Mouse (Mus musculus) midbrain, postnatal 0 days (tissue): ENCODE measurements around the gene Spata13. TPM values are rescaled to one million over a fixed set of nuclear protein-coding genes. Genes with fewer than 3 reads are reported as not detected.

ENCODE experiments used
- ATAC-seq: fragments of 200-750 bp; cut with Nextera tagmentation; 2 replicates; pipeline ENCODE4 v1.8.0; 2017; ENCODE audit warnings: moderate number of reproducible peaks, mild to moderate bottlenecking, moderate TSS enrichment, moderate library complexity; ENCODE audit not compliant: low FRiP score
- DNase-seq: peaks from one replicate; pipeline ENCODE4 v3.0.0-alpha.2; 2015; ENCODE audit warnings: low spot score
- H3K27ac ChIP-seq: fragments of 300-500 bp; sonication (generic); 2 replicates; pipeline ENCODE4 v1.5.1; 2014; ENCODE audit warnings: low read depth, mild to moderate bottlenecking, low read length, mixed read lengths
- H3K27me3 ChIP-seq: fragments of 300-500 bp; sonication (generic); 2 replicates; pipeline ENCODE4 v1.6.1; 2014; ENCODE audit warnings: low read length, control low read depth, mixed read lengths; ENCODE audit not compliant: insufficient read depth
- H3K36me3 ChIP-seq: fragments of 300-500 bp; sonication (generic); 2 replicates; pipeline ENCODE4 v1.6.1; 2014; ENCODE audit warnings: low read length, control low read depth, mixed read lengths; ENCODE audit not compliant: insufficient read depth
- H3K4me1 ChIP-seq: fragments of 300-500 bp; sonication (generic); 2 replicates; pipeline ENCODE4 v1.6.1; 2014; ENCODE audit warnings: mild to moderate bottlenecking, control low read depth, antibody characterized with exemption, low read length, mixed read lengths; ENCODE audit not compliant: insufficient read depth
- H3K4me2 ChIP-seq: fragments of 300-500 bp; sonication (generic); 2 replicates; pipeline ENCODE4 v1.6.1; 2014; ENCODE audit warnings: low read depth, mild to moderate bottlenecking, low read length, mixed read lengths; ENCODE audit not compliant: poor library complexity, severe bottlenecking
- H3K4me3 ChIP-seq: fragments of 300-500 bp; sonication (generic); 2 replicates; pipeline ENCODE4 v1.5.1; 2014; ENCODE audit warnings: low read depth, mild to moderate bottlenecking, low read length, moderate library complexity
- H3K9ac ChIP-seq: fragments of 300-500 bp; sonication (generic); replicated peaks from 2 replicates; pipeline ENCODE4 v1.6.1; 2014; ENCODE audit warnings: mild to moderate bottlenecking, low read length, moderate library complexity, mixed read lengths; ENCODE audit not compliant: poor library complexity, severe bottlenecking
- H3K9me3 ChIP-seq: fragments of 300-500 bp; sonication (generic); 2 replicates; pipeline ENCODE4 v1.6.1; 2016; ENCODE audit warnings: low read length, control low read depth
- CTCF ChIP-seq: IDR thresholded peaks from 2 replicates; pipeline ENCODE4 v1.5.1; 2016; ENCODE audit warnings: antibody characterized with exemption, mild to moderate bottlenecking
- WGBS: fragments of 180-500 bp; shearing (Covaris S2); extraction: QIAGEN DNeasy Blood & Tissue Kit; methylation state at CpG from one replicate; pipeline ENCODE4 v1.1.7; 2014; 5-methylcytosine and 5-hydroxymethylcytosine counted together
- polyA plus RNA-seq: library from polyadenylated mRNA; unstranded; fragments of >200 nt; fragmentation: Nextera tagmentation; extraction: Ambion mirVana; gene quantifications from 2 replicates; pipeline ENCODE4 v1.2.1, GENCODE M21; 2015
- total RNA-seq: library from RNA; depleted of rRNA; stranded (reverse); fragments of >200 nt; gene quantifications from 2 replicates; pipeline ENCODE4 v1.2.3, GENCODE M21; 2014

The Spata13 gene
- total and polyA plus RNA-seq, 2 experiments from 2014 or later: 12.4 to 33.0 TPM

DNA sequence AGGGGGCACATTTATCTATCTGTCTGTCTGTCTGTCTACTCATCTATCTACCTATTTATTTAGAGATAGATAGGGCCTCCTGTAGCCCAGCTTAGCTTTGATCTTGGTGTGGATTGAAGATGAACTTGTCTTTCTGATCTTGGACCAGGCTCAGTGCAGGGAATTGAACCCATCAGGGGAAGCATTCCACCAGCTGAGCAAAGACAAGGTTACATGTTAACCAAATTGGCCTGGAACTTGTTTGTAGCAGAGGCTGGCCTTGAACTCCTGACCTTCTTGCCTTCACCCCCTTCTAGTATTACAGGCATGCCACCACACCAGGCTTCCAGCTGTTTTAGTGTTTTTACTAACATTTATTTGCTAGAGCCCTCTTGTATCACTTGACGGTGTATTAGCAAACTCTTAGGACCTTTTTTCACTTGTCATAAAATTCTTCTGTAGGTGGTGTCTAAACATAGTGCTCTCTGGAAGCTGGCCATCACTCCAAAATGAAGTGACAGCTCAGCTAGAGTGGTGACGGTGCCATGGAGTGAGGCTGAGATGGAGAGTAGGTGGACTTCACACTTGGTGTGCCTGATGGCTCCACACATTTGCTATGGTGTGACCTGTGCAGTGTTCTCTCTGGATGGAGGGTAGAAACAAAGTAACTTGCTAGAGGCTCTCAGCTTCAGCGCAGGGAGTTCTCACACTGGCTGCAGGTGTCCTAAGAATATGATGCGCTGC lies 163.0 kb downstream of the Spata13 start:
- H3K27me3 ChIP-seq: no peaks in the 10 kb centered on the region
- DNase-seq (no peak), ATAC-seq (no peak)
- no peaks in the 10 kb centered on the region for H3K9me3 ChIP-seq
- H3K4me2 ChIP-seq: no peak overlapping the region
- no peak overlapping the region for H3K9ac ChIP-seq
- no peak overlapping the region for H3K27ac ChIP-seq
- 89% methylated on average over 4 of the region's 4 CpGs for WGBS
- H3K36me3 ChIP-seq: peaks cover 25% of the 10 kb centered on the region; the same call in 1 of the 2 replicates
- no peak for TF ChIP-seq CTCF
- H3K4me3 ChIP-seq: no peak overlapping the region
- no peaks in the 10 kb centered on the region for H3K4me1 ChIP-seq

DNA sequence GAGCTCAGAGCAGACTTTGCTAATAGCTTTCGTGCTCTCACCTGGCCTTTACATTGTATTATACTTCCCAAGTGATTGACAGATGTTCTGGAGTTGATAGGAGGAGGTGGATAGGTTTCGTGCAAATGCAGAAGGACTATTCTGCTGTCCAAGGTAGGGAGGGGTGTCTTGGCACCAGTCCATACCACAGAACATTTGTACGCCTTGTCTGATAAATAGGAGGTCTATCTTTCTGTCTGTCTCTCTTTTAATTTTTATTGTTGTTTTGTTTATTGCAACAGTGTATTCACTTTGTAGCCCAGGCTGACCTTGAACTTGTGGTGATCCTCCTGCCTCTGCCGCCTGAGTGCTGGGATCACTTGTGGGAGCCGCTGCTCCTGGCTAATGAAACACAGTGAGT lies 163.8 kb downstream of the Spata13 start:
- TF ChIP-seq CTCF: no peak
- no peaks in the 10 kb centered on the region for H3K27me3 ChIP-seq
- peaks cover 23% of the 10 kb centered on the region; the same call in 1 of the 2 replicates for H3K36me3 ChIP-seq
- 92% methylated on average over 5 of the region's 5 CpGs for WGBS
- H3K4me3 ChIP-seq: no peak overlapping the region
- no peaks in the 10 kb centered on the region for H3K9me3 ChIP-seq
- H3K9ac ChIP-seq: no peak overlapping the region
- H3K4me1 ChIP-seq: no peaks in the 10 kb centered on the region
- H3K27ac ChIP-seq: no peak overlapping the region
- H3K4me2 ChIP-seq: no peak overlapping the region
- DNase-seq (no peak), ATAC-seq (no peak)

DNA sequence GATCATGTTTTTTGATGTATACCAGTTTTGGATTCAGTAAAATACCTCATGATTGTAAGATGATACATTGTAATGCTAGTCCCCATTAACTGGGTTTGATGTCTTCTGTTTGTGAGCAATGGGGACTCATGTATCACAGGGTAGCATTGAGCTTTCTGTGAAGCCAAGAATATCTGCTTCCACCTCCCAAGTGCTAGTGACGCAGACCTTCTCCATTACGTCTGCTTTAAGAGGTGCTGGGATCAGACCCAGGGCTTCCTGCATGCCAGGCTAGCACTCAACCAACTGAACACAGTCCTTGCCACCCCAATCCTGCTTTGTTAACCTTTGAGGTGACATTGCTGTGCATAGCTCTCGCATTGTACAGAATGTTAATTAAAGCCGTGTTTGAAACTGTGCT lies 164.9 kb downstream of the Spata13 start:
- no peak for DNase-seq
- no peak for TF ChIP-seq CTCF
- no peak overlapping the region for H3K4me2 ChIP-seq
- H3K27ac ChIP-seq: no peak overlapping the region
- 94% methylated on average over 4 of the region's 4 CpGs for WGBS
- H3K27me3 ChIP-seq: no peaks in the 10 kb centered on the region
- no peaks in the 10 kb centered on the region for H3K4me1 ChIP-seq
- ATAC-seq: no peak
- peaks cover 23% of the 10 kb centered on the region; the same call in 1 of the 2 replicates for H3K36me3 ChIP-seq
- no peaks in the 10 kb centered on the region for H3K9me3 ChIP-seq
- H3K9ac ChIP-seq: no peak overlapping the region
- no peak overlapping the region for H3K4me3 ChIP-seq

DNA sequence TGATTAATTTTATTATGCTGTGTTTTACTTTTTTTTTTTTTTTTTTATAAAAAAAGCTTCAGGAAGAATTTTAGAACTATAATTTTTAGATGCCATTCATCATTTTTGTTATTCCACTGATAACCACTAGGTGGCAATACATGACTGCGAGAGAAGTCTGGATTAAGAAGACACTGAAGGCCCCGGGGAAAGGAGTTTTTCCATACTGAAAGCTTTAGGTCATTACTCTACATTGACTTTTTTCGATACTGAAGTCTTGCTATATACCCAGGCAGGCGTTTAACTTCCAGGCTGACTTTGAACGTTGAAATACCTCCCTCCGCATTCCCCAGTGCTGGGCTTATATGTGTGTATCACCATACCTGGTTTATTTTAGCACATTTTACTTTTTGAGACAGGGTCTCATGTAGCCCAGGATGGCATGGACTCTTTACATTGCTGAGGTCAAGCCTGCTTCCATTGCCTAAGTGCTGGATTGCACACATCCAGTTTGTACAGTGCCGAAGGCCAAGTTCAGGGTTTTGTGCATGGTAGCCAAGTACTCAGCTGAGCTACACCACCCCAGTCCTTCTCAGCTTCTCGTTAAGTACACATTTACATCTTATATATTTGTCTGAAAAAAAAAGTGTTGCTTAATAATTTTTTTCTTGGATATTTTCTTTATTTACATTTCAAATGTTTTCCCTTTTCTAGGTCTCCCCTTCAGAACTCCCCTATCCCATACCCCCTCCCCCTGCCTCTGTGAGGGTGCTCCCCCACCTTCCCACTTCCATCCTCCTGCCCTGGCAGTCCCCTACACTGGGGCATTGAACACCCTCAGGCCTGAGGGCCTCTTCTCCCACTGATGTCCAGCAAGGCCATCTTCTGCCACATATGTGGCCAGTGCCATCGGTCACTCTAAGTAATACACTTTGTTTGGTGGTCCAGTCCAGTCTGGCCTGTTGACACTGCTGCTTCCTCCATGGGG lies 166.2 kb downstream of the Spata13 start:
- Histone ChIP-seq H3K27ac (no peak overlapping the region), H3K36me3 (peaks cover 24% of the 10 kb centered on the region), H3K4me1 (no peaks in the 10 kb centered on the region), H3K4me3 (no peak overlapping the region), H3K9ac (no peak overlapping the region), H3K9me3 (no peaks in the 10 kb centered on the region), H3K4me2 (no peak overlapping the region), H3K27me3 (no peaks in the 10 kb centered on the region)
- TF ChIP-seq CTCF: peak; percentile 83
- no peak; the same call in 1 of the 2 replicates for ATAC-seq
- DNase-seq: peak; percentile 88
- 51% methylated on average over 9 of the region's 9 CpGs for WGBS

DNA sequence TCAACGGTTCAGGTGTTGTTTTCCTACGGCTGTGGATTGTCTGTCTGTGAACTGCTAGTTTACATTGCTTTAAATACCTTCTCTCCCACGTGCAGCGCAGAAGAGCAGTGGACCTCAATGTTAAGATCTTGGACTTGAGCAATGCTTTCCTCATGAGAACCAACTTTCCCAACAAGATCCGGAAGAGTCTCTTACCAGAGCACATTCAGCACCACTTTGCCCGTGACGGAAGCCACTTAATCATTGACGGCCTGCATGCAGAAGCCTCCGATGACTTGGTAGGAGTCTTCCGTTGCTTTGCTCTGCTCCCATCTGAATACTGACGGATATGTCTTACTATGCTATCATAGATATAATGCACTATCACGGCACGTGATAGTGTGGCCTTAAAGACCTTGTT lies 168.2 kb downstream of the Spata13 start:
- ATAC-seq (no peak), DNase-seq (no peak)
- no peak overlapping the region for H3K9ac ChIP-seq
- 96% methylated on average over 13 of the region's 13 CpGs for WGBS
- H3K4me1 ChIP-seq: no peaks in the 10 kb centered on the region
- H3K4me2 ChIP-seq: no peak overlapping the region
- H3K36me3 ChIP-seq: peaks cover 19% of the 10 kb centered on the region
- no peaks in the 10 kb centered on the region for H3K9me3 ChIP-seq
- H3K4me3 ChIP-seq: no peak overlapping the region
- TF ChIP-seq CTCF: no peak
- H3K27me3 ChIP-seq: no peaks in the 10 kb centered on the region
- no peak overlapping the region for H3K27ac ChIP-seq

DNA sequence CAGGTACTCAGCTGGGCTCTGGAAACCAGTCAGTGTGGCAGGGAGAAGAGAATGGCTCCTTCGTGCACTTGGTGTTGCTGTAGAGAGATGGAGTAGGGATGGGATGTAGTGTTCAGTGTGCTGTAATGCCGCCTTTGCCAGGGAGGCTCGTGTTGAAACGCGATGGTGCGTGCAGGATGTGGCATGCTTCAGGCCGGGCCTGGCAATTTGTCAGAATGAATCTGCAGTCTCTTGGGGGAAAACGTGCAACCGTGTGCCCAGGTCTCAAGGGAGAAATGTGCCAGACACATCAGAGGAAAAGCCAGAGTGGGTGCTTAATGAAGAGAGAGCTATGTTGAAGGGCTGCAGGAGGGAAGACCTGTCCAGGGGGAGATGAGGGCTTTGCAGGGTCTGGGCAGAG lies 171.2 kb downstream of the Spata13 start:
- Histone ChIP-seq H3K9me3 (no peaks in the 10 kb centered on the region), H3K4me2 (no peak overlapping the region), H3K9ac (no peak overlapping the region), H3K27ac (no peak overlapping the region), H3K27me3 (no peaks in the 10 kb centered on the region), H3K4me1 (no peaks in the 10 kb centered on the region), H3K36me3 (peaks cover 8% of the 10 kb centered on the region), H3K4me3 (no peak overlapping the region)
- ATAC-seq: no peak
- no peak for TF ChIP-seq CTCF
- no peak for DNase-seq
- WGBS: 91% methylated on average over 9 of the region's 9 CpGs
